Comparison of ENCODE assay signal across 30 mouse cellular contexts in the genomic region with DNA sequence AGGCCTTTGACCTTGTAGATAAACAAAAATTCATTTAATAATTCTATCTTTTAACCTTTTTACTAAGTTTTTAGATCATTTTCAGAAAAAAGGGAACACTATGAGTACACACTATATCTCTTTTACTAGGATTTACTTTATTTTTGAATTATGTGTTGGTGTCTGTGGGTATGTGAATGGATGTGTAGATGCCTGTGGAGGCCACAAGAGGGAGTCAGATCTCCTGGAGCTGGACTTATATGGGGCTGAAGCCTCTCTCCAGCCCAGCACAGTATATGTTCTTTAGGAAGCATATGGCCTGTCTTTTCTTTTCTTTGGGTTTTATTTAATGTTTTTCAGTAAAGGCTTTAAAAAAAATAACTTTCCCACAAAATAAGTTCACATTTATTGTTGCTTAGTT.
DNase-seq lines count a peak whose midpoint lies in the region; ATAC-seq and TF ChIP-seq lines count a peak whose summit lies in the region.
"Had no signal": no experiment of that assay in that cellular context is flagged by ENCODE, and none has a peak within 500 bp of the region (broad histone marks: within the 10 kb centered on the region; RNA-seq: fewer than 3 reads in every experiment).

No protein-coding gene starts in this region.

- DNase-seq in liver, postnatal 0 days, result no peak
- DNase-seq in liver, embryonic 11.5 days (ENCODE audit: low spot score), result no peak
- no peak for DNase-seq in brain, embryonic 14.5 days (ENCODE audit: low read depth)
- no peak for DNase-seq in hindbrain, postnatal 0 days (ENCODE audit: low spot score)
- DNase-seq: adrenal gland, adult 8-10 months; B cell, adult 2 months; cerebellum, adult 2 months; cerebellum, postnatal 25 days; gastrocnemius, postnatal 25 days; heart, adult 18-20 months; heart, postnatal 14 days; kidney, adult 9 months; kidney, postnatal 36 days; layer of hippocampus, adult 9-11 months; left cerebral cortex, postnatal 4 days; lung, adult 18-20 months; lung, postnatal 4 days; thymus, adult 2 months; thymus, postnatal 4 days had no signal

- no peak overlapping the region for H3K9ac ChIP-seq in intestine, postnatal 0 days (ENCODE audit: low read depth, low read length)
- no peak overlapping the region for H3K9ac ChIP-seq in intestine, embryonic 15.5 days
- no peak overlapping the region for H3K9ac ChIP-seq in liver, postnatal 0 days (replicated peaks)
- H3K9ac ChIP-seq in liver, embryonic 11.5 days (ENCODE audit: low read depth, low read length), result no peak overlapping the region
- no peak overlapping the region for H3K9ac ChIP-seq in ES-Bruce4 (ENCODE audit: low read depth, poor library complexity, severe bottlenecking)
- no peak overlapping the region for H3K9ac ChIP-seq in hindbrain, postnatal 0 days (replicated peaks; ENCODE audit: low read length)
- H3K9ac ChIP-seq: embryonic facial prominence, embryonic 15.5 days; forebrain, embryonic 15.5 days; heart, embryonic 13.5 days; hindbrain, embryonic 12.5 days; limb, embryonic 15.5 days; neural tube, embryonic 15.5 days had no signal

- H3K36me3 ChIP-seq in intestine, postnatal 0 days (ENCODE audit: control insufficient read depth, insufficient read depth), result no peaks in the 10 kb centered on the region
- no peaks in the 10 kb centered on the region for H3K36me3 ChIP-seq in intestine, embryonic 15.5 days
- no peaks in the 10 kb centered on the region for H3K36me3 ChIP-seq in liver, postnatal 0 days (replicated peaks; ENCODE audit: insufficient read depth, low read length)
- H3K36me3 ChIP-seq in liver, embryonic 11.5 days (ENCODE audit: control insufficient read depth, insufficient read depth, low read length), result no peaks in the 10 kb centered on the region
- H3K36me3 ChIP-seq in ES-Bruce4 (ENCODE audit: control insufficient read depth, insufficient read depth, low read length, poor library complexity, severe bottlenecking), result no peaks in the 10 kb centered on the region
- H3K36me3 ChIP-seq in hindbrain, postnatal 0 days (ENCODE audit: insufficient read depth, low read length), result no peaks in the 10 kb centered on the region
- H3K36me3 ChIP-seq: embryonic facial prominence, embryonic 15.5 days; forebrain, embryonic 15.5 days; heart, embryonic 13.5 days; hindbrain, embryonic 12.5 days; limb, embryonic 15.5 days; midbrain, embryonic 10.5 days; neural tube, embryonic 15.5 days had no signal

- no peaks in the 10 kb centered on the region for H3K4me1 ChIP-seq in intestine, postnatal 0 days (replicated peaks; ENCODE audit: control insufficient read depth, insufficient read depth, low read length)
- H3K4me1 ChIP-seq in intestine, embryonic 15.5 days (replicated peaks), result no peaks in the 10 kb centered on the region
- no peaks in the 10 kb centered on the region for H3K4me1 ChIP-seq in liver, postnatal 0 days (ENCODE audit: insufficient read depth)
- H3K4me1 ChIP-seq in liver, embryonic 11.5 days (replicated peaks; ENCODE audit: control insufficient read depth, insufficient read depth, low read length), result no peaks in the 10 kb centered on the region
- no peaks in the 10 kb centered on the region for H3K4me1 ChIP-seq in ES-Bruce4 (ENCODE audit: control insufficient read depth, insufficient read depth, low read length)
- H3K4me1 ChIP-seq in hindbrain, postnatal 0 days (ENCODE audit: insufficient read depth, low read length), result peaks cover 10% of the 10 kb centered on the region; the same call in 1 of the 2 replicates
- H3K4me1 ChIP-seq: embryonic facial prominence, embryonic 15.5 days; heart, embryonic 13.5 days had no signal

- TF ChIP-seq EP300 in liver, postnatal 0 days (IDR thresholded peaks at IDR 0.05; ENCODE audit: low read depth), result no peak
- no peak for TF ChIP-seq EP300 in ES-Bruce4 (IDR thresholded peaks at IDR 0.05; ENCODE audit: insufficient read depth, low read depth, low read length)

- TF ChIP-seq POLR2A in ES-Bruce4 (IDR thresholded peaks at IDR 0.05; ENCODE audit: insufficient read depth, low read length), result no peak
- no peak for TF ChIP-seq POLR2A in brain, embryonic 14.5 days (IDR thresholded peaks at IDR 0.05; ENCODE audit: borderline replicate concordance, extremely low read depth, insufficient read depth, insufficient read length, poor library complexity, severe bottlenecking)

- H3K4me2 ChIP-seq in intestine, postnatal 0 days (replicated peaks; ENCODE audit: low read depth), result no peak overlapping the region
- no peak overlapping the region for H3K4me2 ChIP-seq in intestine, embryonic 15.5 days (replicated peaks)
- no peak overlapping the region for H3K4me2 ChIP-seq in liver, postnatal 0 days (ENCODE audit: low read depth, low read length)
- H3K4me2 ChIP-seq in liver, embryonic 11.5 days, result no peak overlapping the region
- no peak overlapping the region for H3K4me2 ChIP-seq in hindbrain, postnatal 0 days (ENCODE audit: low read depth, low read length)
- H3K4me2 ChIP-seq: embryonic facial prominence, embryonic 15.5 days; forebrain, embryonic 15.5 days; heart, embryonic 13.5 days; hindbrain, embryonic 12.5 days; limb, embryonic 15.5 days; neural tube, embryonic 15.5 days had no signal

- TF ChIP-seq CTCF in intestine, postnatal 0 days (IDR thresholded peaks at IDR 0.05; ENCODE audit: low read depth), result peak; percentile 36
- peak; percentile 15; the same call in 1 of the 2 replicates for TF ChIP-seq CTCF in liver, postnatal 0 days (IDR thresholded peaks at IDR 0.05; ENCODE audit: low read depth)
- peak; percentile 4 for TF ChIP-seq CTCF in ES-Bruce4 (IDR thresholded peaks at IDR 0.05; ENCODE audit: low read depth, low read length)
- TF ChIP-seq CTCF in brain, embryonic 14.5 days (IDR thresholded peaks at IDR 0.05; ENCODE audit: borderline replicate concordance, extremely low read depth, insufficient read depth, insufficient read length), result peak; percentile 16; the same call in 1 of the 2 replicates
- no peak for TF ChIP-seq CTCF in hindbrain, postnatal 0 days (IDR thresholded peaks at IDR 0.05; ENCODE audit: low read depth)

- no peak overlapping the region for H3K4me3 ChIP-seq in intestine, postnatal 0 days (ENCODE audit: low read depth, low read length)
- H3K4me3 ChIP-seq in intestine, embryonic 15.5 days (replicated peaks), result no peak overlapping the region
- H3K4me3 ChIP-seq in liver, postnatal 0 days (ENCODE audit: low read depth, low read length), result no peak overlapping the region
- no peak overlapping the region for H3K4me3 ChIP-seq in liver, embryonic 11.5 days (ENCODE audit: low read depth, low read length)
- H3K4me3 ChIP-seq in ES-Bruce4 (ENCODE audit: low read depth, low read length), result no peak overlapping the region
- H3K4me3 ChIP-seq in hindbrain, postnatal 0 days (ENCODE audit: low read length), result no peak overlapping the region
- H3K4me3 ChIP-seq: embryonic facial prominence, embryonic 15.5 days; forebrain, embryonic 15.5 days; heart, embryonic 13.5 days; hindbrain, embryonic 12.5 days; limb, embryonic 15.5 days; midbrain, embryonic 10.5 days; neural tube, embryonic 15.5 days had no signal

- H3K27ac ChIP-seq in intestine, postnatal 0 days (ENCODE audit: low read depth, low read length), result no peak overlapping the region
- no peak overlapping the region for H3K27ac ChIP-seq in intestine, embryonic 15.5 days
- H3K27ac ChIP-seq in liver, postnatal 0 days (ENCODE audit: low read depth), result no peak overlapping the region
- H3K27ac ChIP-seq in liver, embryonic 11.5 days (ENCODE audit: low read depth, low read length), result no peak overlapping the region
- H3K27ac ChIP-seq in ES-Bruce4 (ENCODE audit: insufficient read depth, low read length), result no peak overlapping the region
- H3K27ac ChIP-seq in hindbrain, postnatal 0 days, result no peak overlapping the region
- H3K27ac ChIP-seq: embryonic facial prominence, embryonic 15.5 days; forebrain, embryonic 15.5 days; heart, embryonic 13.5 days; hindbrain, embryonic 12.5 days; limb, embryonic 15.5 days; midbrain, embryonic 10.5 days; neural tube, embryonic 15.5 days had no signal

- H3K9me3 ChIP-seq in intestine, postnatal 0 days (ENCODE audit: control insufficient read depth), result no peaks in the 10 kb centered on the region
- no peaks in the 10 kb centered on the region for H3K9me3 ChIP-seq in intestine, embryonic 15.5 days
- no peaks in the 10 kb centered on the region for H3K9me3 ChIP-seq in liver, postnatal 0 days (ENCODE audit: low read length)
- H3K9me3 ChIP-seq in liver, embryonic 11.5 days (ENCODE audit: control insufficient read depth, low read length), result no peaks in the 10 kb centered on the region
- no peaks in the 10 kb centered on the region for H3K9me3 ChIP-seq in ES-Bruce4 (replicated peaks; ENCODE audit: control insufficient read depth, insufficient read depth, low read length, poor library complexity, severe bottlenecking)
- no peaks in the 10 kb centered on the region for H3K9me3 ChIP-seq in hindbrain, postnatal 0 days (ENCODE audit: low read length)
- H3K9me3 ChIP-seq: embryonic facial prominence, embryonic 15.5 days; forebrain, embryonic 15.5 days; heart, embryonic 13.5 days; hindbrain, embryonic 12.5 days; limb, embryonic 15.5 days; neural tube, embryonic 15.5 days had no signal

- ATAC-seq in intestine, postnatal 0 days, result no peak
- no peak for ATAC-seq in intestine, embryonic 15.5 days
- ATAC-seq in liver, postnatal 0 days, result no peak
- no peak for ATAC-seq in liver, embryonic 11.5 days (replicated peaks; ENCODE audit: low FRiP score)
- no peak for ATAC-seq in hindbrain, postnatal 0 days
- ATAC-seq in cerebellum, adult (ENCODE audit: insufficient number of reproducible peaks, low FRiP score, low TSS enrichment), result no peak
- ATAC-seq: forebrain, embryonic 15.5 days had no signal

- H3K27me3 ChIP-seq in intestine, postnatal 0 days (replicated peaks; ENCODE audit: control insufficient read depth, insufficient read depth, low read length), result no peaks in the 10 kb centered on the region
- no peaks in the 10 kb centered on the region; the same call in 1 of the 2 replicates for H3K27me3 ChIP-seq in intestine, embryonic 15.5 days (replicated peaks)
- no peaks in the 10 kb centered on the region for H3K27me3 ChIP-seq in liver, postnatal 0 days (ENCODE audit: insufficient read depth, low read length)
- H3K27me3 ChIP-seq in liver, embryonic 11.5 days (replicated peaks; ENCODE audit: control insufficient read depth, insufficient read depth, low read length), result peaks cover under 1% of the 10 kb centered on the region; the same call in 1 of the 2 replicates
- H3K27me3 ChIP-seq in ES-Bruce4 (ENCODE audit: control insufficient read depth, insufficient read depth, low read length, poor library complexity, severe bottlenecking), result no peaks in the 10 kb centered on the region
- no peaks in the 10 kb centered on the region for H3K27me3 ChIP-seq in hindbrain, postnatal 0 days (ENCODE audit: insufficient read depth, low read length)
- H3K27me3 ChIP-seq: embryonic facial prominence, embryonic 15.5 days; forebrain, embryonic 15.5 days; limb, embryonic 15.5 days had no signal
